Mouse (Mus musculus): ENCODE data around the gene Trim65.

The Trim65 gene

DNA sequence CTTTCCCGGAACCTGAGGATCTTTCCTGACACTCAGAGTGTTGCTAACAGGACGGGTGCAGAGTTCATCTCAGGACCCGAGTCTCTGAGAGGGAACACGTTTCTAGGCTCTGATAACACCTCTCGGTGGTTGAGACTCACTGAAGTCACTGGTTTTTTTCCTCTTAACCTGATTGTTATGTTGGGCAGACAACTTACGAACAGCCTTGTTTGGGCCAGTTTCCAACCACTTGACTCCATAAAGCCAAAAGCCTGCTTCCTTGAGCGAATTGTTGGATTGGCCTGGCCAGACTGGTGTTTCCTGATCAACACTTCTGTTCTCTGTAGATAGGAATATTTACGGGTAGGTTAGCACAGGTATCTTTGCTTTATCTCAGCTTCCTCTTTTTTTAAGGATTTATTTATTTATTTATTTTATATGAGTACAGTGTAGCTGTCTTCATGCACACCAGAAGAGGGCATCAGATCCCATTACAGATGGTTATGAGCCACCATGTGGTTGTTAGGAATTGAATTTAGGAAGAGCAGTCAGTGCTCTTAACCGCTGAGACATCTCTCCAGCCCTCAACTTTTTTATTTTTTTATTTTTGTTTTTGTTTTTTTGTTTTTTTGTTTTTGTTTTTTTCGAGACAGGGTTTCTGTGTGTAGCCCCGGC is 42.1 kb downstream of the Trim65 start:
- no peak for DNase-seq (ENCODE audit: low spot score in 2 of 2)

- no peak for DNase-seq (ENCODE audit: low spot score in 2 of 2)
Measured at GRCm38 (mm10) chr11:116088188-116088587, 42.7 kb downstream of the Trim65 start.

DNA sequence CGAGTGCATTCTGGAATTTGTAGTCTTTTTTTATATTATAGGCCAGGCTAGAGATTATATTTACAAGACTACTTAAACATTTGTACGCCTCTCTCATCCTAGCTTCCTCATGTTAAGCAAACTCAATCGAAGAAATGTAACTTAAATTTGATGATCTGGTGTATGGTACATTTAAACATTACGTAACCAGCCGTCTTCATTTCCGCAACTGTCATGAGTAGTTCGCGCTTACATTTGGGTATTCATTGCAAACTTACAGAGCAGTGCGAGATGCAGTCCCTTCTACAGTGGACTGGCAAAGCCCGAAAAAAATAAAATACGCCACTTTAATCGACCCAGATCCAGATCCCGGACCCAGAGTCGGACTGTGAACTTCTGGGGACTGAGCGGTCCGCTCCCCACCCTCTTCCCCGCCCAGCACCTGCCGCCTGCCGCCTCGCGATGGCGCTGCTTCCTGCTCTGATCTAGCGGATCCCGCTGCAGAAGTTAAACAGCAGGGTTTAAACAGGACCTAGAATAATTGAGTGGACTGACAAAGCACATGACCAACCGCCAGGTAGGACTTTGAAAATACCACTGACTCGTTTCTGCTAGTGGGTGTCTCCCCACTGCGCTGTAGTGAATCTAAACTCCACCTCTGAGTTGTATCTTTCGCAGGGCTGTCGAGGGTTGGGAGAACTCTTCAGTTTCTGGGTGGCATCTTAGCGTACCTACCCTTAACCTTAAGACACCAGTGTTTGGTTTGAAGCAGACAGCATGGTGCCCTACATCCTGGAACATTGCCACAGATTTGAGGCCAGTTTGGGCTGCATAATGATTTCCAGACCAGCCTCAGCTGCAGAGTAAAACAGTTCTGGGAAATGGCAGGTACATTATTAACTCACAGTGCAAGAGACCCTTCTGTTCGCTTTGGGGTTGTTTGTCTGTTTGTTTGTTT is 43.5 kb downstream of the Trim65 start:
- DNase-seq (ENCODE audit: low spot score in 2 of 2): peak; percentile 59 to 89

DNA sequence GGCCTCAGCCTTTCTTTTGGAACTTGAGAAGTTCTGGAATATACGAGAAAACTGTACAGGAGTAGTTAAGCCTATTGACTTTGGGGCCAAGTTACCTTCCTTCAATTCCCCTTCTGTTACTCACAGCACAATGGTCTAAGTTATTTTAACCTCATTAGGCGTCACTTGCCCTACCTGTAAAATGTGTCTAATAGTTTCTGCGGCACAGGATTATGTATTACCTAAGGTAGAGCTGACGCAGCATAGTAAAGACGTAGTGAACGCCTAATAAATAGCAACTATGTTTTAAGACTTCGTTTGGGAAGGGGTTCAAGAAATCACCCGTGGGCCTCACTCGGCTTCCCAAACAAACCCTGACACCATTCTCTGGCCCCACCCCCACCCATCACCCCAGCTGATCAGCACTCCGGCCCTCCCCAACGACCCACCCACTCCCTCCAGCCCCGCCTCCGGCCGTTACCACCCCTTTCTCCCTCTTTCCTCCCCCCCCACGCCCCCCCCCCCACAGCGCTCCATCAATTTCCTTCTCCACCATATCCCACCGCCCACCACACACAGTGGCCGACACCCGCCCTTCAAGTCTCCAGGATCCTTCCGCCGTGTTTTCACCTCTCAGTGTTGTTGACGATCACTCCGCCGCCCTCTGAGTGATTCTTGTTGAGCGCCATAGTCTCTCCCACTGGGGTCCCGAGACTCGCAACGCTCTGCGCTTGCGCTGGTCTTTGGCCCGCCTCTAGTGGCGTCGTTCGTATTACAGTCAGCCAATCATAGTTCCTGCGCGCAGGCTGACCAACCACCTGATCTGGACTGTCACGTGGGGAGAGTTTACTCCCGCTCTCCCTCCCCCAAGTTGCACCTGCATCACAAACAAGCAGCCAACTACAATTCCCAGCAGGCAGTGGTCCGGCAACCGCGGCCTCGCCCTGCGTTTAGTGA is 44.4 kb downstream of the Trim65 start, which contains the start of gene Wbp2:
TSS of gene Wbp2 (minus strand) at position 738 of the 936 bp plus-strand sequence.
- DNase-seq (ENCODE audit: low spot score in 2 of 2): peak; percentile 99

DNA sequence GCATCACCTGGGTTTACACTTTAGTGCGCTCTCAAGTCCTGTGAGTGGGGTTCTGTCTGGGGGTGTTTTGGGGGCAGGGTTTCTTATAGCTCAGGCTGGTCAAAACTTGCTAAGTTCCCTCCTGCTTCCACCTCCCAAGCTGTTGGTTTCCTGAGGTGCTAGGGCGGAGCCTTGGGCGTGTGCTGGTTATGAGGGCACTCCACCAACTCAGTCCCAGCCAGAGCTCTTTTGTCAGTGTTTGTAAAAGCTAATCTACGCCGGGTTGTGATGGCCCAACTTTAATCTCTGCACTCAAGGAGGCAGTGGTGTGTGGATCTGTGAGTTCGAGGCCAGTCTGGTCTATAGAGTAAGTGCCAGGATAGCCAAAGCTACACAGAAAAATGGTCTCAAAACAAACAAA is 46.8 kb downstream of the Trim65 start:
- DNase-seq (ENCODE audit: low spot score in 2 of 2): no peak

- no peak for DNase-seq (ENCODE audit: low spot score in 2 of 2)
Measured at GRCm38 (mm10) chr11:116083096-116083672, 47.7 kb downstream of the Trim65 start.

GRCm38 (mm10) chr11:116081081-116081480 is 49.8 kb downstream of the Trim65 start:
- peak in 1 of 2 experiments; percentile 63 for DNase-seq (ENCODE audit: low spot score in 2 of 2)

DNA sequence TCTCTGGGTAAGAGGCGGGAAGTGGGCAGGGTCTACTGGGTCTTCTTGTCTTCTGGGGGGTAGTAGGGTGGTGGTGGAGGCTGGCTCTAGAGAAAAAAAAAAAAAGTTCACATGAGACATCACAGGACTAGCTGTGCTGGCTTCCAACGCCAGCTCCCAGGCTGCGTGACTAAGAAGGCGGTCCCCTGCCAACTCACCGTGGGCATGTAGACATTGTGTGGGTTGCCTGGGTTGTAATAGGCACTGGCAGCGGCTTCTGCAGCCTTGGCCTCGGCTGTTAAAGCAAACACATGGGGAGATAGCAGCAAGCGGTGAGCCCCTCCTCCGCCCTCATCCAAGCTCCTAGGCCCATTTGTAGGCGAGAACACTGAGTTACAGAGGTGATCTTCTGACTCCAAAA is 51.4 kb downstream of the Trim65 start:
- peak; percentile 77 to 89 for DNase-seq (ENCODE audit: low spot score in 2 of 2)

DNA sequence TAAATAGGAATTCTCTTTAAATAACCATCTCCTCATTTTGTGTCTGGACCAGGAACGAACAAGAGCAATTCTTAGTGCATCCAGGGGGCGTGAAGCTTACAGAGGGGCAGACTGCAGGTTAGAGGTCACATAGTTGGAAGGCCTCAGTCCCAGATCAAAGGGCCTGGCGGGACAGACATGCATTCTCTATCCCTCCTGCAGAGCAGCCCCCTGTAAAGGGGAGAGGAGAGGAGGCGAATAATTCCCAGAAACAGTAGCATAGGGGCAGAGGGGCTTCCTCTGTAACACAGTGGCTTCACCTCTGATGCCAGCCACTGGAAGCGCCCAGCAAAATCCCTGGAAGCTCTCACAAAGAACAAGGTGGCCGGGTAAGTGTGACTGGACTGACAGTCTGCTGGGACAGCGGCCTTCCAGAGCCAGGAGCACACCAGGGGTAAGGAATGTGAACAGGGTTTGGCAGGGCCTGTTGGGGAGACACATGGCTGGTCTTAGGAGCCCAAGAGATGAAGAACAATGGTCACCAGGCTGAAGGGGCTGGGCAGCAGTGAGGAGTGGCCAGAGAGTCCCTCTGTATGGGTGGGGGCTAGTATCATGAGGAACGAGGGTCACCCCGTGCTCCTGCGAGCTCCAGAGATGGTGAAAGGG is 52.1 kb downstream of the Trim65 start:
- DNase-seq (ENCODE audit: low spot score in 2 of 2): no peak

GRCm38 (mm10) chr11:116078221-116078620 is 52.7 kb downstream of the Trim65 start:
- DNase-seq (ENCODE audit: low spot score in 2 of 2): no peak

DNA sequence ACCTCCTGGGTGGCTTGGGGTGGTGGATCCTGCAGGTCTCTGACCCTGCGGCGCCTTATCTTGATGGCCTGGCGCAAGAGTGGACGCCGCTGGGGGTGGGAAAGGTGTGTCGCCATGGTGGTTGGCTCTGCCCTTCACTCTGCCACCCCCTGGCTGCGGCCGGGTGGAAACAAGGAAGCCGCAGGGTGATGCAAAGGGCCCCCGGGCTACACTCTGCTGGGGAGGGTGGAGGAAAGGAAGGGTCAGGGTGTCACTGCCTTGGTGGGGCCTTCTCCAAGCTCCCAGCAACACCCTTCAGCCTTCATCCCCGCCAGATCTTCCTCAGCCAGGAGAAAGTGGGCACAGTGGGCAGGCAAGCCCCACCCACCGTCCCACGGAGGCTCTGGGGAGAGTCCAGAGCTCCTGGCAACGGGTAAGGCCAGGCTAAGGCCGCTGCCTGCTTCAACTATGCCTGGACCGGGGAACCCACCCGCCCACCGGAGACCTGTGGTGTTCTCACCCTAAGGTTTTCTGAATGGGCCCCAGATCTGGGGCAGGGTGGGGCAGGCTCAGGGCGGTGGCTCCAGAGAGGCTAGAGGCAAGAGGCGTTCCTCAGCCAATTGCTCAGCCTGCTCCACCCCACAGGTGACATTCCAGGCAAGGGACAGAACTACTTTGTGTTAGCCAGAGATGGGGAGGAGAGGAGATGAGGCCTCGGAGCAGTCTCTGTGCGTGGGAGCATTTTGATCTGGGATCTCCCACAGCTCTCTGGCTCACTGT is 53.3 kb downstream of the Trim65 start, which contains the start of gene Unc13d:
TSS of gene Unc13d (minus strand) at position 516 of the 759 bp plus-strand sequence.
- DNase-seq (ENCODE audit: low spot score in 2 of 2): no peak

DNA sequence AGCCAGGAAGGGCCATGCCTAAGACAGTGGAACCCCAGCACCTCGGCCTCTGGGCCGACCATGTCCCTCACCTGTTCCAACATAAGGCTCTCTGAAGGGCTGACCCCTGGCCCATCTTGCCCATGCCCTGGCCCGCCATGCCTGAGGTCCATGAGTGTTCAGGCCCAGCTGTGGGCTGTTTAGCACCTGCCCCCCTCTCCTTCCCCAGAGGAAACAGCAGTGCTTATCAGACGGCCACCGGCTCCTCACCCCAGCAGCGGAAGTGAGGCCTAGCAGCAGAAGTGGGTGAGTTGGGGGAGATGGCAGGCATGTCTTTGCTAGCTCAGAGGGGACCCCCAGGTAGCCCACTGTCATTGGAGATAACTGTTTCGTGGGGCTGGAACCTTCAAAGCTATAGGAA is 54.1 kb downstream of the Trim65 start:
- no peak for DNase-seq (ENCODE audit: low spot score in 2 of 2)

GRCm38 (mm10) chr11:116076266-116076540 is 54.7 kb downstream of the Trim65 start:
- DNase-seq (ENCODE audit: low spot score in 2 of 2): no peak

GRCm38 (mm10) chr11:116075539-116076265 is 55.2 kb downstream of the Trim65 start:
- DNase-seq (ENCODE audit: low spot score in 2 of 2): no peak

GRCm38 (mm10) chr11:116074436-116074991 is 56.4 kb downstream of the Trim65 start:
- DNase-seq (ENCODE audit: low spot score in 2 of 2): no peak

DNA sequence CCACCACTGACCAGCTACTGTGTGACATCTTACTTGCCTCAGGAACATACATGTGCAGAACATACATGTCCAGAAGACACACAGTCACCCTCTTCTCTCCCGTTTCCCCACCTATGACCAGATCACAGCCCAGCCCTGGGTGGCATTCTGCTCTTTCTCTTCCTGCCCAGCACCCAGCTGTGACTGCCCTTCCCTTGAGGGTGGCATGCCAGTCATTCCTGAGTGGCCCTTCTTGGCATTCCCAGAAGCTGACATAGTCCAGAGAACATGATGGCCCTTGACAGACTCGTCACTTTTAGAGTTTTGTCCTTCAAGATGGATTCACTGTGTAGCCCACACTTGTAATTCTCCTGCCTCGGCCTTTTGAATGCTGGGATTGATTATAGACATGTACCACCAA is 58.3 kb downstream of the Trim65 start:
- DNase-seq (ENCODE audit: low spot score in 2 of 2): no peak
